Mouse (Mus musculus) CH12.LX (cell line): Measurements from ENCODE around the gene Ece1. TPM values are rescaled to one million over a fixed set of nuclear protein-coding genes. Genes with fewer than 3 reads are reported as not detected.

Experiments
- DNase-seq: peaks from one replicate; pipeline ENCODE4 v3.0.0-alpha.2; 2013; ENCODE audit errors: extremely low read depth
- H3K27ac ChIP-seq: 2 replicates; pipeline ENCODE4 v1.5.1; 2012; ENCODE audit warnings: low read depth, mild to moderate bottlenecking, control low read depth, moderate library complexity; ENCODE audit not compliant: insufficient read depth
- H3K27me3 ChIP-seq: replicated peaks from 2 replicates; pipeline ENCODE3; 2012; ENCODE audit warnings: inconsistent platforms
- H3K36me3 ChIP-seq, 2 experiments: replicated peaks in 1 of 2; 2 replicates each; pipeline versions ENCODE3 to v1.6.1; 2012; ENCODE audit warnings: inconsistent platforms in 1 of 2, low read length in 1 of 2, mild to moderate bottlenecking in 1 of 2, mixed read lengths in 1 of 2, moderate library complexity in 1 of 2; ENCODE audit not compliant: control insufficient read depth in 1 of 2, insufficient read depth in 1 of 2
- H3K4me1 ChIP-seq, 2 experiments: 2 replicates each; pipeline ENCODE4 v1.6.1; 2012; ENCODE audit warnings: inconsistent platforms in 1 of 2, moderate library complexity in 1 of 2; ENCODE audit not compliant: insufficient read depth in 2 of 2, control insufficient read depth in 1 of 2
- H3K4me2 ChIP-seq: 2 replicates; pipeline ENCODE4 v1.6.1; 2012; ENCODE audit warnings: low read depth, mild to moderate bottlenecking, control low read depth; ENCODE audit not compliant: poor library complexity, insufficient read depth, severe bottlenecking
- H3K4me3 ChIP-seq, 3 experiments: fragments of 150-350 bp in 1 of 3; sonication (generic) in 1 of 3; replicated peaks in 1 of 3; 2 replicates each; pipeline versions ENCODE3 to v1.5.1; 2011 to 2012; ENCODE audit warnings: low read depth in 2 of 3, low read length in 2 of 3, mild to moderate bottlenecking in 2 of 3, moderate library complexity in 2 of 3, control low read depth in 1 of 3, improper control_type of control experiment in 1 of 3, inconsistent platforms in 1 of 3, mixed read lengths in 1 of 3; ENCODE audit not compliant: poor library complexity in 1 of 3
- H3K79me2 ChIP-seq: replicated peaks from 2 replicates; pipeline ENCODE4 v1.6.1; 2012; ENCODE audit warnings: mild to moderate bottlenecking, moderate library complexity; ENCODE audit not compliant: control insufficient read depth, poor library complexity, insufficient read depth, severe bottlenecking; ENCODE audit errors: extremely low read depth
- H3K9ac ChIP-seq: 2 replicates; pipeline ENCODE4 v1.6.1; 2012; ENCODE audit warnings: low read depth, mild to moderate bottlenecking, control low read depth, moderate library complexity; ENCODE audit not compliant: insufficient read depth
- H3K9me3 ChIP-seq: replicated peaks from 2 replicates; pipeline ENCODE3; 2012; ENCODE audit warnings: low read length, inconsistent platforms, mixed read lengths
- CHD1 ChIP-seq: IDR thresholded peaks from 2 replicates; pipeline ENCODE4 v1.6.1; 2012; ENCODE audit warnings: low read depth, low read length, improper control_type of control experiment, inconsistent platforms
- CTCF ChIP-seq, 2 experiments: IDR thresholded peaks in 1 of 2; conservative IDR thresholded peaks in 1 of 2; 2 replicates each; pipeline ENCODE4 v1.5.1; 2011 to 2012; ENCODE audit warnings: low read depth in 2 of 2, low read length in 2 of 2, improper control_type of control experiment in 1 of 2, inconsistent platforms in 1 of 2, mild to moderate bottlenecking in 1 of 2, moderate library complexity in 1 of 2
- ETS1 ChIP-seq: conservative IDR thresholded peaks from 2 replicates; pipeline ENCODE4 v1.6.1; 2012; ENCODE audit warnings: low read depth, mild to moderate bottlenecking, inconsistent platforms, low read length, improper control_type of control experiment, moderate library complexity
- HCFC1 ChIP-seq: IDR thresholded peaks from 2 replicates; pipeline ENCODE4 v1.6.1; 2012; ENCODE audit warnings: low read depth, mild to moderate bottlenecking, inconsistent platforms, low read length, improper control_type of control experiment
- IRF4 ChIP-seq: IDR thresholded peaks from 2 replicates; pipeline ENCODE4 v1.6.1; 2014; ENCODE audit warnings: low read depth, mild to moderate bottlenecking, inconsistent platforms, low read length, improper control_type of control experiment
- JUN ChIP-seq: IDR thresholded peaks from 2 replicates; pipeline ENCODE4 v1.6.1; 2011; ENCODE audit warnings: low read depth, mild to moderate bottlenecking, low read length, improper control_type of control experiment, moderate library complexity; ENCODE audit not compliant: insufficient read depth
- JUND ChIP-seq: conservative IDR thresholded peaks from 2 replicates; pipeline ENCODE4 v1.6.1; 2011; ENCODE audit warnings: low read depth, low read length, improper control_type of control experiment
- KAT2A ChIP-seq: IDR thresholded peaks from 2 replicates; pipeline ENCODE4 v1.6.1; 2012; ENCODE audit warnings: low read length, improper control_type of control experiment, inconsistent platforms; ENCODE audit not compliant: insufficient replicate concordance
- MXI1 ChIP-seq: IDR thresholded peaks from 2 replicates; pipeline ENCODE4 v1.6.1; 2011; ENCODE audit warnings: mild to moderate bottlenecking, low read depth, low read length, improper control_type of control experiment
- MYC ChIP-seq: IDR thresholded peaks from 2 replicates; pipeline ENCODE4 v1.6.1; 2011; ENCODE audit warnings: low read depth, mild to moderate bottlenecking, improper control_type of control experiment, low read length
- NRF1 ChIP-seq: IDR thresholded peaks from 2 replicates; pipeline ENCODE4 v1.6.1; 2014; ENCODE audit warnings: low read depth, mild to moderate bottlenecking, inconsistent platforms, low read length, improper control_type of control experiment, moderate library complexity
- POLR2AphosphoS2 ChIP-seq: IDR thresholded peaks from 2 replicates; pipeline ENCODE4 v1.6.1; 2011; ENCODE audit warnings: low read depth, low read length, improper control_type of control experiment
- RCOR1 ChIP-seq: conservative IDR thresholded peaks from 2 replicates; pipeline ENCODE4 v1.6.1; 2012; ENCODE audit warnings: low read depth, mild to moderate bottlenecking, inconsistent platforms, low read length, improper control_type of control experiment
- SIN3A ChIP-seq: IDR thresholded peaks from 2 replicates; pipeline ENCODE4 v1.6.1; 2012; ENCODE audit warnings: low read length, improper control_type of control experiment, inconsistent platforms
- SMC3 ChIP-seq: IDR thresholded peaks from 2 replicates; pipeline ENCODE4 v1.6.1; 2011; ENCODE audit warnings: low read depth, low read length, improper control_type of control experiment
- USF1 ChIP-seq: IDR thresholded peaks from 2 replicates; pipeline ENCODE4 v1.6.1; 2014; ENCODE audit warnings: low read depth, mild to moderate bottlenecking, inconsistent platforms, low read length, improper control_type of control experiment
- USF2 ChIP-seq: conservative IDR thresholded peaks from 2 replicates; pipeline ENCODE4 v1.6.1; 2011; ENCODE audit warnings: low read depth, low read length, improper control_type of control experiment
- dilution Hi-C: fragments of 300-500 bp; cut with MboI; formaldehyde crosslinking; loops from 2 replicates; pipeline ENCODE4 v1.14.3; 2020; ENCODE audit warnings: low sequenced_read_pairs; ENCODE audit not compliant: extremely low pct_unique_long_range_greater_than_20kb, extremely low pct_ligation_motif_present
- in situ Hi-C: fragments of 300-500 bp; cut with MboI; formaldehyde crosslinking; loops from 3 replicates; pipeline ENCODE4 v1.14.3; 2019; ENCODE audit warnings: low sequenced_read_pairs, low pct_ligation_motif_present, low pct_unique_long_range_greater_than_20kb, mixed read lengths
- polyA plus RNA-seq: library from polyadenylated mRNA; unstranded; fragments of >175 nt; gene quantifications from 2 replicates; pipeline ENCODE4 v1.2.1, GENCODE M21; 2012; ENCODE audit warnings: low read depth; ENCODE audit not compliant: insufficient read length
- total RNA-seq, 2 experiments: library from RNA; depleted of rRNA; stranded (reverse); fragments of 300-350 nt in 1 of 2; fragments of >200 nt in 1 of 2; gene quantifications; 2 replicates each; pipeline ENCODE4 v1.2.3; 2012 to 2014

Gene Ece1
- total and polyA plus RNA-seq, 3 experiments: 0.12 to 10.0 (median 0.16) TPM

DNA sequence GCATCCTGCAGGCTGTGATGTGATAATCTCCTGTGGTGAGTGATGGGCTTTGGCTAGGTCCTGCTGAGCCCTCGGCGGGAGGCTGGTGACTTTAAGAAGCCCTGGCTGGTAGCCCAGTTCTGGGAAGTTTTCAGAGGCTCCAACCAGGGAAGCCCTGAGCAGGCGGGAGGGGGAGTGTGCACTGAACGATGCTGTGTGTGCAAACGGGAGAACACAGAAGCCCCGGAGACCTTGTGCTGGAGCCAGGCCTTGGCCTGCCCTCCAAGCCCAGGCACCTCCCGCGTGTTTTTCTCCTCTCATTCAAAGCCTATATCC, 35.2 kb downstream of the Ece1 start:
- no peak for TF ChIP-seq SIN3A
- no peak for TF ChIP-seq CTCF (conservative IDR thresholded peaks at IDR 0.05 in 1 of 2, IDR thresholded peaks at IDR 0.05 in 1 of 2; ENCODE audit: low read depth in 2 of 2, low read length in 2 of 2)
- H3K4me2 ChIP-seq: no peak overlapping the region
- peaks cover 71% of the 10 kb centered on the region for H3K27me3 ChIP-seq
- in situ Hi-C loops: no loop called here
- dilution Hi-C loops: no loop called here
- H3K36me3 ChIP-seq: no peaks in the 10 kb centered on the region
- no peaks in the 10 kb centered on the region for H3K79me2 ChIP-seq
- no peak overlapping the region for H3K27ac ChIP-seq
- no peak overlapping the region for H3K4me3 ChIP-seq
- H3K9me3 ChIP-seq: no peaks in the 10 kb centered on the region
- no peak overlapping the region for H3K9ac ChIP-seq
- DNase-seq: no peak
- H3K4me1 ChIP-seq: no peaks in the 10 kb centered on the region

GRCm38 (mm10) chr4:137898490-137898889, 36.5 kb downstream of the Ece1 start:
- TF ChIP-seq POLR2AphosphoS2 (no peak), IRF4 (no peak)

DNA sequence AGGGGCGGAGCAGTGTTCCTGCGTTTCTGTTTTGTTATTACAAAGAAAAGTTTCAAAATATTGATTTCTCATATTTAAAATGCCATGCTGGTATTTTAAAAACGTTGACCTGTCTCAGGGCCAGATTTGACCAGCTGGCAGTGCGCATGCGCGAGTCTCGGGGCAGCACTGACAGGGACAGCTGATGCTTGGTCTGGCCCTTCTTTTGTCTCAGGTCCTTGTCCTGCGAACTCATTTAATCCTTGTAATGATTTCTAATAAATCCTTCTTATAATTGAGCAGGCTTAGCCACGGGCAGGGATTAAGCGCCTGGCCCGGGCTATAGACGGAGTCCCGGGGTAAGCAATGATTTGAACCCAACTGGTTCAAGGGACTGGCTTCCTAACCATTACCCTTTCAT, 40.2 kb downstream of the Ece1 start:
- DNase-seq: no peak
- Histone ChIP-seq H3K9me3 (no peaks in the 10 kb centered on the region), H3K4me1 (no peaks in the 10 kb centered on the region), H3K36me3 (no peaks in the 10 kb centered on the region), H3K4me3 (no peak overlapping the region), H3K79me2 (no peaks in the 10 kb centered on the region), H3K27me3 (peaks cover 81% of the 10 kb centered on the region), H3K9ac (no peak overlapping the region), H3K4me2 (no peak overlapping the region)
- dilution Hi-C loops: no loop called here
- TF ChIP-seq USF1 (no peak), MYC (no peak), JUN (no peak), SMC3 (no peak), IRF4 (no peak), MXI1 (no peak), NRF1 (no peak), HCFC1 (no peak), RCOR1 (no peak), USF2 (no peak), CHD1 (no peak), ETS1 (no peak), JUND (no peak), KAT2A (no peak), CTCF (conservative IDR thresholded peaks at IDR 0.05 in 1 of 2, IDR thresholded peaks at IDR 0.05 in 1 of 2; ENCODE audit: low read depth in 2 of 2, low read length in 2 of 2) (no peak), POLR2AphosphoS2 (no peak)
- TF ChIP-seq, all 38 proteins: peak for 0
- H3K27ac ChIP-seq: no peak overlapping the region
- in situ Hi-C loops: no loop called here

More at GRCm38 (mm10) chr4:137898490-137898889, 36.5 kb downstream of the Ece1 start:
- no peaks in the 10 kb centered on the region for H3K79me2 ChIP-seq
- no peak overlapping the region for H3K9ac ChIP-seq
- no peaks in the 10 kb centered on the region for H3K4me1 ChIP-seq
- no peaks in the 10 kb centered on the region for H3K9me3 ChIP-seq
- DNase-seq: no peak
- H3K27ac ChIP-seq: no peak overlapping the region
- H3K4me2 ChIP-seq: no peak overlapping the region
- H3K27me3 ChIP-seq: peaks cover 73% of the 10 kb centered on the region
- H3K4me3 ChIP-seq: no peak overlapping the region
- no peaks in the 10 kb centered on the region for H3K36me3 ChIP-seq
- in situ Hi-C loops: no loop called here
- dilution Hi-C loops: no loop called here
